Mouse (Mus musculus): Measurements from ENCODE around the gene Arhgap18. TPM values are rescaled to one million over a fixed set of nuclear protein-coding genes. Genes with fewer than 3 reads are reported as not detected.

Arhgap18 gene
- polyA plus RNA-seq, 1 experiment, result 2.3 TPM

DNA sequence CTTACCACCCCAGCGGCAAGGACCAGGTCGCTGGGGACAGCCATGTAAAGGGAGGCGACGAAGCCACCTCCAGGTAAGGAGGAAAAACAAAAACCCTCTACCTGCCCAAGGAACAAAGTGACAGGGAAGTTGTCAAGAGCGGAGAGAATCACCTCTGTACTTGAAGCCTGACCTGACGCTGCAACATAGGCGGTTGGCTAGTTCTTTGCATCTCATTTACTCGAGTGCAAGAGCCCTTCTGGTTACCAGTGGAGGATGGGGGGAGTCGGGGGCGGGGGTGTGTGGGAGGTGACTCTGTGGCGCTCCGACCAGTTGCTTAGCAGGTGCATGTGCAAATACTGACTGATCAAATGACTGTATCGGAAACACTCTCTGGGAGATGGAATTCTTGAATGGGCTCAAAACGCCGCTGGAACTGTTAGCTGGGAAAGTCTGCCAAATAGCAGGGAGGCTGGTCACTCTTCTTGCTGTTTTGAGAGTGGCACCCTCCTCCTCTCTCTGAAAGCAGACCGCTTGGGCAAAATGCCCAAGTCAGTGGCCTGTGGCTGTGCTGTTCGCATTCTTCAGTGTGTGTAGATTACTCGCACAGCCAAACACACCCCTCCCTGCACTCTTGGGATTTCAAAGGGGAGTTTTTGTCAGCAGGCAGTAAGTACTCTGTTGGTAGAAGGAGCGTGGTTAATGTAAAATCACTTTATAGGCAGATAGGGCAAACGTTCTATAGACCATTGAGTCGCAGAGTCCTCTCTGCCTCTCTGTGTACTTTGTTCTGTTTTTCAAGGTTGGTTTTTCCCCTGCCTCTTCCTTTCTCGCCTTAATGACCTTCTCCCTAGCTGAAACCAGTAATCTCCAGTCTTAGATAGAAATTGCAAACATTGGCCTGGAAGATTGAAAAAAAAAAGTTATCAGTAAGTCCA lies 19.7 kb downstream of the Arhgap18 start:
- Histone ChIP-seq H3K27ac (ENCODE audit: control insufficient read depth, insufficient read depth, low read length) (peak overlapping the region; percentile 12; the same call in 1 of the 2 replicates), H3K36me3 (ENCODE audit: control insufficient read depth, insufficient read depth, low read length) (no peaks in the 10 kb centered on the region), H3K27me3 (ENCODE audit: control insufficient read depth, insufficient read depth, low read length) (no peaks in the 10 kb centered on the region), H3K4me1 (replicated peaks; ENCODE audit: control insufficient read depth, insufficient read depth, low read length) (peaks cover 3% of the 10 kb centered on the region), H3K4me3 (ENCODE audit: control insufficient read depth, insufficient read depth, low read length) (peak overlapping the region; percentile 69)
- 2% methylated on average over 22 of the region's 22 CpGs for WGBS
- DNase-seq, result peak; percentile 36
- TF ChIP-seq POLR2A (IDR thresholded peaks at IDR 0.05; ENCODE audit: control insufficient read depth, extremely low read depth, insufficient read depth, low read length, poor library complexity) (no peak), CTCF (IDR thresholded peaks at IDR 0.05; ENCODE audit: borderline replicate concordance, control insufficient read depth, extremely low read depth, insufficient read depth, low read length, poor library complexity) (no peak)

DNA sequence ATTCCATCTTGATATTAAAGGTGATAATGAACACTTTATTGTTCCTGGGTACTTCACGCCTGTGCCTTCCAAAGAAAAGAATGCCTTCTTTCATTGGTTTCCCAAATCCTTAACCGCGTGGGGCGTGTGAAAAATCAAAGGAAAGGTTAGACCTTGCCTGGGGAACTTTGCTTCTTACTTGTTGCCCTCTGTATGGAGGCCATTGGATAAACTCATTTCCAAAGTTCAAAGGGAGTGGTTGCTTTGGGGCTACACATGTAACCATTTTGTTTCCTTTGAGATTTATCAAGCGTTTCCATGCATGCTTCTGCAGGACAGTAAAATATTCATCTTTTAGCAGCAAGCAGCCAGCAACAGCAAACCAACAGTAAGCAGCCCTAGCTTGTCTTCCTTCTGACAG lies 20.3 kb downstream of the Arhgap18 start:
- peaks cover 3% of the 10 kb centered on the region for H3K4me1 ChIP-seq (replicated peaks; ENCODE audit: control insufficient read depth, insufficient read depth, low read length)
- 57% methylated on average over 5 of the region's 5 CpGs for WGBS
- TF ChIP-seq CTCF (IDR thresholded peaks at IDR 0.05; ENCODE audit: borderline replicate concordance, control insufficient read depth, extremely low read depth, insufficient read depth, low read length, poor library complexity) (no peak), POLR2A (IDR thresholded peaks at IDR 0.05; ENCODE audit: control insufficient read depth, extremely low read depth, insufficient read depth, low read length, poor library complexity) (no peak)
- H3K27ac ChIP-seq (ENCODE audit: control insufficient read depth, insufficient read depth, low read length), result no peak overlapping the region
- DNase-seq, result no peak
- H3K4me3 ChIP-seq (ENCODE audit: control insufficient read depth, insufficient read depth, low read length), result no peak overlapping the region
- H3K27me3 ChIP-seq (ENCODE audit: control insufficient read depth, insufficient read depth, low read length), result no peaks in the 10 kb centered on the region
- H3K36me3 ChIP-seq (ENCODE audit: control insufficient read depth, insufficient read depth, low read length), result no peaks in the 10 kb centered on the region

GRCm38 (mm10) chr10:26774266-26774665 lies 21.0 kb downstream of the Arhgap18 start:
- no peak for TF ChIP-seq CTCF (IDR thresholded peaks at IDR 0.05; ENCODE audit: borderline replicate concordance, control insufficient read depth, extremely low read depth, insufficient read depth, low read length, poor library complexity)
- TF ChIP-seq POLR2A (IDR thresholded peaks at IDR 0.05; ENCODE audit: control insufficient read depth, extremely low read depth, insufficient read depth, low read length, poor library complexity), result no peak
- 85% methylated on average over 1 of the region's 1 CpGs for WGBS
- H3K36me3 ChIP-seq (ENCODE audit: control insufficient read depth, insufficient read depth, low read length), result no peaks in the 10 kb centered on the region
- H3K4me3 ChIP-seq (ENCODE audit: control insufficient read depth, insufficient read depth, low read length), result no peak overlapping the region
- no peaks in the 10 kb centered on the region for H3K27me3 ChIP-seq (ENCODE audit: control insufficient read depth, insufficient read depth, low read length)
- peaks cover 3% of the 10 kb centered on the region for H3K4me1 ChIP-seq (replicated peaks; ENCODE audit: control insufficient read depth, insufficient read depth, low read length)
- DNase-seq, result no peak
- H3K27ac ChIP-seq (ENCODE audit: control insufficient read depth, insufficient read depth, low read length), result no peak overlapping the region

GRCm38 (mm10) chr10:26776443-26776842 lies 23.2 kb downstream of the Arhgap18 start:
- Histone ChIP-seq H3K36me3 (ENCODE audit: control insufficient read depth, insufficient read depth, low read length) (no peaks in the 10 kb centered on the region), H3K4me1 (replicated peaks; ENCODE audit: control insufficient read depth, insufficient read depth, low read length) (peaks cover 3% of the 10 kb centered on the region), H3K4me3 (ENCODE audit: control insufficient read depth, insufficient read depth, low read length) (no peak overlapping the region), H3K27me3 (ENCODE audit: control insufficient read depth, insufficient read depth, low read length) (no peaks in the 10 kb centered on the region), H3K27ac (ENCODE audit: control insufficient read depth, insufficient read depth, low read length) (no peak overlapping the region)
- no peak for DNase-seq
- TF ChIP-seq POLR2A (IDR thresholded peaks at IDR 0.05; ENCODE audit: control insufficient read depth, extremely low read depth, insufficient read depth, low read length, poor library complexity) (no peak), CTCF (IDR thresholded peaks at IDR 0.05; ENCODE audit: borderline replicate concordance, control insufficient read depth, extremely low read depth, insufficient read depth, low read length, poor library complexity) (no peak)

GRCm38 (mm10) chr10:26780581-26780980 lies 27.4 kb downstream of the Arhgap18 start:
- no peak for DNase-seq
- no peaks in the 10 kb centered on the region for H3K27me3 ChIP-seq (ENCODE audit: control insufficient read depth, insufficient read depth, low read length)
- TF ChIP-seq CTCF (IDR thresholded peaks at IDR 0.05; ENCODE audit: borderline replicate concordance, control insufficient read depth, extremely low read depth, insufficient read depth, low read length, poor library complexity), result no peak
- no peak for TF ChIP-seq POLR2A (IDR thresholded peaks at IDR 0.05; ENCODE audit: control insufficient read depth, extremely low read depth, insufficient read depth, low read length, poor library complexity)
- H3K4me1 ChIP-seq (replicated peaks; ENCODE audit: control insufficient read depth, insufficient read depth, low read length), result no peaks in the 10 kb centered on the region
- H3K36me3 ChIP-seq (ENCODE audit: control insufficient read depth, insufficient read depth, low read length), result no peaks in the 10 kb centered on the region
- H3K4me3 ChIP-seq (ENCODE audit: control insufficient read depth, insufficient read depth, low read length), result no peak overlapping the region
- 26% methylated on average over 3 of the region's 3 CpGs for WGBS
- no peak overlapping the region for H3K27ac ChIP-seq (ENCODE audit: control insufficient read depth, insufficient read depth, low read length)

DNA sequence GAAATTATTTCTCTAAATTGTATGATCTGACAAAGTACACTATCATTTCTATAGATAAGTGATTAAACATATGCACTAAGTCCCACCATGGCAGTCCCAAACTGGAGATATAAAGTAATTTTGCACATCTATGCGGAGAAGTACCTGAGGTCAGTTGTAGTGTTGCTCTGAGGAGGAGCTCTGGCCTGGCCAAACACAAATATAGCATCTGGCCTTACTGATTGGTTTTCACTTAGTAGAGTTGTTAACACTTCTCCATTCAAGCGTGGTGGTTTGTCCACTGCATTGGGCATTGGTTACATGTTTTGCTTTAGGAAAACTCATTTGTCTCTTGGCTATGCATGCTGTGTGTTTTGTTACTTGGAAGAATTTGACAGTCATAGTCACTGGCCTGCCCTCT lies 36.5 kb downstream of the Arhgap18 start:
- H3K27me3 ChIP-seq (ENCODE audit: control insufficient read depth, insufficient read depth, low read length), result no peaks in the 10 kb centered on the region
- no peaks in the 10 kb centered on the region for H3K4me1 ChIP-seq (replicated peaks; ENCODE audit: control insufficient read depth, insufficient read depth, low read length)
- H3K36me3 ChIP-seq (ENCODE audit: control insufficient read depth, insufficient read depth, low read length), result no peaks in the 10 kb centered on the region
- TF ChIP-seq CTCF (IDR thresholded peaks at IDR 0.05; ENCODE audit: borderline replicate concordance, control insufficient read depth, extremely low read depth, insufficient read depth, low read length, poor library complexity), result no peak
- no peak for TF ChIP-seq POLR2A (IDR thresholded peaks at IDR 0.05; ENCODE audit: control insufficient read depth, extremely low read depth, insufficient read depth, low read length, poor library complexity)
- no peak overlapping the region for H3K4me3 ChIP-seq (ENCODE audit: control insufficient read depth, insufficient read depth, low read length)
- no peak for DNase-seq
- WGBS, result 73% methylated on average over 2 of the region's 2 CpGs
- H3K27ac ChIP-seq (ENCODE audit: control insufficient read depth, insufficient read depth, low read length), result no peak overlapping the region
